Mouse (Mus musculus): ENCODE results near the gene Frmd8.

DNA sequence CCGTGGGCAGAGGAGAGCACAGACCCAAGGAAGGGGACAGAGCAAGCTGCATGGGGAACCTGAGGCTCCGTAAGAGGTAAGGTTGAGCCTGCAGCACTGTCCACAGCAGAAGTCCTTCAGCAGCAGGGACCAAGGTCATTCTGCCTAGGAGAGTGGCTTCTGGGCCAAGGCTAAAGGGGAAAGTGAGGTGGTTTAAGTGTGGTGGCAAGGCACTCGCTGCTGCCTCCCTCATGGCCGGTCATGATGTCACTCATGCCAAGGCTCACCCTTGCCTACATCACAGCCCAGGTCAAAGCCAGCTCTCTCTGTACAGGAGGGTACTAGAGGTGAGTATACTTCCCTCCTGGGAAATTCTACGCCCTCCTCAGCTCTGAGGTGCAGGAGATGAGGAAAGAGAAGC is 11.3 kb downstream of the Frmd8 start:
- TF ChIP-seq POLR2A (IDR thresholded peaks at IDR 0.05; ENCODE audit: borderline replicate concordance, extremely low read depth, insufficient read depth, insufficient read length, poor library complexity, severe bottlenecking) = no peak
- no peak for TF ChIP-seq CTCF (IDR thresholded peaks at IDR 0.05; ENCODE audit: borderline replicate concordance, extremely low read depth, insufficient read depth, insufficient read length)
